Mouse (Mus musculus): ENCODE data around the gene Crygb.

- TF ChIP-seq CTCF (IDR thresholded peaks at IDR 0.05; ENCODE audit: insufficient read depth, low read length) = no peak
- no peak for TF ChIP-seq POLR2A (IDR thresholded peaks at IDR 0.05; ENCODE audit: borderline replicate concordance, extremely low read depth, low read depth, low read length)
Observed at GRCm38 (mm10) chr1:65088567-65089356, 6.7 kb upstream of the Crygb start.

Data from lung, adult 2 months (tissue).